Mouse (Mus musculus) spleen, adult 2 months (tissue): ENCODE measurements around the gene Podxl.

Experiments used
- CTCF ChIP-seq: fragments of 200-500 bp; IDR thresholded peaks from 2 replicates; pipeline ENCODE4 v1.5.1; 2011; ENCODE audit warnings: mild to moderate bottlenecking, inconsistent platforms; ENCODE audit not compliant: insufficient read depth, insufficient read length, insufficient replicate concordance; ENCODE audit errors: extremely low read depth
- POLR2A ChIP-seq: fragments of 200-500 bp; IDR thresholded peaks from 2 replicates; pipeline ENCODE4 v1.6.1; 2011; ENCODE audit warnings: low read depth, low read length, inconsistent platforms

- TF ChIP-seq POLR2A, result no peak
- no peak for TF ChIP-seq CTCF
Measured at GRCm38 (mm10) chr6:31486601-31487000, 77.2 kb downstream of the Podxl start.
